Mouse (Mus musculus) lung, postnatal 4 days (tissue): ENCODE data around the gene Nxn.
A peak's percentile ranks its signal among the peaks of the same experiment; 100 is the strongest.

ENCODE experiments used
- DNase-seq, 2 experiments: peaks; one replicate each; pipeline ENCODE4 v3.0.0; 2021

Gene Nxn

DNA sequence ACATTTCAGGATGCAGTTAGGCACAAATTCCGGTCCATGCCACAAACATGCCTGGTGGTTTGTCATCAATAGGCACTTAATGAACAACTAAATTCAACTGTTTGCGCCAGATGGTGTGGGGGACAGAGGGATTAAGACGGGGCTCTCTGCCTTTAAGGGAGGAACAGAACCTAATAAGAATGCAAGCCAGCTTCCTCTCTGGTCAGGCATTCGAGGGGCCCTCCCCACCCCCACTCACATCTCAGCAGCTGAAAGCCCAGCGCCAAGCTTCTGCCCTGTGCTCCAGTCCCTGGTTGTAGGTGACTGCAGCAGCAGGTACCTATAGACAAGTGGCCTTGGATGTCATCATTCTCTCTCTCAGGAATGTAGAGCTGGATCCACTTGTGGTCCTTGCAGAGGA lies 104.9 kb downstream of the Nxn start:
- no peak for DNase-seq

DNA sequence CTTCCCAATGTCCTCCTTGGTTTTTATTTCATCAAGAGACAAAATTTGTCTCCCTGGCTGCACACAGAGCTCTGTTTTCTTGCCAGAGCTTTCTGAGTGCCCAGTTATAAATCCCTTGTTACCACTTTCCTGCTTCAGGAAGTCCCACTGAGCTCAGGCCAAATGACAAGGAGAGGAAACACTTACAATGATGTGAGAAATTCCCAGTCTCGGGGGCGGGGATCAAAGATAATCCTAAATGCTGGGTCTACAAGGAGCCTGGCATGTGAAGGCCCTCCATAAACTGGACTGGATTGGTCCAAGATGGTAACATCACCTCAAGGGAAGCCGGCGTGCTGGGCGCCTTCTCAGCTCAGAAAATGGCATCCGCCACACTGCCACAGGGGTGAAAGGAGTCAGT lies 106.1 kb downstream of the Nxn start:
- DNase-seq: peak; percentile 62 to 63

DNA sequence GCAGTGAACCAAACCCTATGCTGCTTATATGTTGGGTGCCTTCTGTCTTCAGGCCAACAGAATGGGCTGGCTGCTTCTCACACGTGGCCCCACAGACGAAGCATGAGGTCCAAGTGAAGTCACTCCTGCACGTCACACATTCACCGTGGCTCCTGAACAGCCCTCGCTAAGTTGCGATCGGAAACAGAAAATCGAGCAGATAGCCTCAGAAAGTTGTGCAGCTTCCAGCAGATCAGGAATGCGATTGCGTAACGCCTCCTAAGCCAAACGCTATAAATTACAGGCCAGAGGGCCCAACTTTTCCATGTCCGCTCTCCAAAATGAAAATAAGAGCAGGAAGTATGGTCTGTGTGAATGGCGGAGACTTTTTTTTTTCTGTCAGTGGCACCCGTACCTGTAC lies 106.5 kb downstream of the Nxn start:
- peak; percentile 68 for DNase-seq

DNA sequence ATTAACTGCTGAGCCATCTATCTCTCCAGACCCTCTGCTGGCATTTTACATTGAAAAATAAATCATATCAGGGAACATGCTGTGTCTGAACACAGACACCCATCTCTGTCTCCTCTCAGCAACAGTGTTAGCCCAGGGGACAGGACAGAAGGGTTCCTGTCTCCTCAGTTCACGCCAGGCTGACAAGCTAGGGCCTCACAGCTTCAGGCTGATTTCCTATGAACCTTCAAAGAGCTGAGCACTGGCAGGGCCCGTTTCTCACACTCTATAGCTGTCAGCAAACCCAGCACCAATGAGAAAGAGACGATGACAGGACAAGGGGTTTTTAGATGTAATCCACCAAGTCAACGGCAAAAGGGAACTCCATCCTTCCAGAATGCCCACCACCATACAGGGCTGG lies 107.0 kb downstream of the Nxn start:
- DNase-seq: no peak

DNA sequence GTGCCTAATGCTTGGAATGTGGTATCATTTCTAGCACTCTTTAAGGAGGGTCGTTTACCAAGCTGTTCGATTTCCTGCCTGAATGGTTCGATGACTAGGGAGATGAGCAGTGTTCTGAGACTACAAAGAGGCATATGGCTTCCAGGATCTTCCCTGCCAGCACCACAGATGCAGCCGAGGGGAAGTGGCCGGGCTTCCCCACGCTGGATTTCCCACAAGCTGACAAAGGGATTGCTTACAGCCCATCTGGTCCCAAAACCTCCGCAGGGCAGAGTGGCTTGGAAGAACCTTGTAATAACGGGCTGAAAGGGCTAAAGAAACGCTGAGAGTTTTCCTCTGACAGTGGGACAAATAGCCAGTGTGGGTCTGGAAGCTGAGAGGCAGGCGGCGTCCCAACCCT lies 108.6 kb downstream of the Nxn start:
- DNase-seq: no peak

DNA sequence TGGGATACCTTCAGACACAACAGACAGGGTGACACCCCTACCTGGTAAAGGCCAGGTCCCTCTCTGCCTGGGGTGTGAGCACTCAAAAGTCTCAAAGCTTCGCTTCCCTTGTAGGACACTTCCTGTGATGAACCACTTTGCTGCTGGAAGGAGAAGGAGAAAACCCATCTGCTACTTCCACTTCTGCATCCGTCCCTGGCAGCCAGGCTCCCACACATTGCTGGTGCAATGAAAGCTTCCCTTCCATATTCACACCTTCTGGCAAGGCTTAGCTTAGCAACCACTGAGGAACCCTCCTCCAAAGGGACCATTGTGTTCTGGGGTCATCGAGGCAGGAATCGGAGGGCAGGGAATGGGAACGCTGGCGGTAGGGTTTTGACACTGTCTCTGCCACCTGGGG lies 110.3 kb downstream of the Nxn start:
- DNase-seq: no peak

DNA sequence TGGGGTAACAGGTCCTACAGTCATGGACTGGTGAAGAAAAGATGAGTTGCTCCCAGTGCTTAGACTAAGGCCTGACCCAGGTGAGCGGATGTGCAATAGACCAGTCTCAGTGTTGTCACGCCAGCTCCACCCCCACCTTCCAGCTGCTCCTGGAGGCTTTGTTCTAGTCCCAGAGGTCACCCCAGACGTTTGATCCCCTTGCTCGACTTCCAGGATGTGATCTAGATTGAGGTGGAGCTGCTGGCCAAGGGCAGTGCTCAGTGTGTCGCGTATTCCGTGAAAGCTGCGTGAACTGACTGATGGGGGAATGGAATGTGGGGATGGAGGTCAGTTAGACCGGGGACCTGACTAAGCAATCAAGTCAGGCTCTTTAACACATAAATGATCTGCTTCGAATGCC lies 111.6 kb downstream of the Nxn start:
- DNase-seq: no peak

DNA sequence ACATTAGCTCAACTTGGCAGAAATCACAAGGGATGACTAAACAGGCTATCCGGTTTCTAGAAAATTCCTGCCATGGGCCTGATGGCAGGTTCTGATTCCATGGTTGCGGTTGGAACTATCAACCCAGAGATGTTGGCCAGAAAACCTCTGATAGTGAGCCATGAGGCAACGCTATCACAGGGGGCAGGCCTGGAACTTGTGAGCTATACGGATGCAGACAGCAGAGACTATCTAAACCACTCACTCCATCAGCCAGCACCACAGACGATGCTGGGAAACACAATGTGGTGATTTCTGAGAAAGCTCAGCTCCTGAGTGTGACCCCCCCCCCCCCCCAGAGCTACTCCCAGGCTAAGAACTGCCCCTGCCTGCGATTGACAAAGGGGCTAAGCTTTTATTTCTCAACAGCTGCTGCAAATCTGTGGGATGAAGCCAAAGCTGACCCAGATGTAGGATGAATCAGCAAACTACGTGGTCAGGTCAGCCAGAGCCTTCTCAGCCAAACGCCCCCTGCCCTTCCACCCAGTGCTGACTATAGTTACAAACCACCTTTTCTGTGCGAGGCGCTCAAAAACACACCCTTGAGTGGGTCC lies 112.3 kb downstream of the Nxn start:
- DNase-seq: no peak

DNA sequence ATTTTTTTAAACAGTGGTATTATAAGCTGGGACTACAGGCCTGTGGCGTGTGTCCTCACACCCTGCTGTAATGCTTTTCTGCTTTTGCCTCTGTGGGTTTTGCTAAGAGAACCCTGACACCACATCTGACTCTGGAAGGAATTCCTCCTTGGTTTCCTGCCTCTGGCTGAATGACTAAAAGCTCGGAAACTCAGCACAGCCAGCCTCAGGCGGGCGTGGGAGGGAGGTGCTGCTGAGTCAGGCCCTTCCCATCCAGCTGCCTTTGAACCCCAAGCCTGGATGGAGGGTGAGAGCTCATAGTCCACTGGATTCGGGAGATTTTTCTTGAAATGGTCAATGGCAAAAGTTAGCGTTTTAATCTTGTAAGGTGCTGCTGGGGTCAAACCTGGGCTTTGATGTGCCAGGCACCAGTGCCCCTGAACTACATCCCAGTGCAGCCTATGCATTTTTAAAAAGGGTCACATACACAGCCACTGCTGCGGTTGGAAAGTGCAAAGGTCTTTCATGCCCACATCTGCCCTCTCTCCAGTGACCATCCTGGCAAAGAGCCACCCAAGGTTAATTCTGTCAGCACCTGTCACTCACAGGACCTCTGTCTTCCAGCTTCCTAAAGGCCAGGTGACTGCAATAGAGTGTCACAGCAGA lies 113.4 kb downstream of the Nxn start:
- DNase-seq: peak in 1 of 2 experiments; percentile 26

DNA sequence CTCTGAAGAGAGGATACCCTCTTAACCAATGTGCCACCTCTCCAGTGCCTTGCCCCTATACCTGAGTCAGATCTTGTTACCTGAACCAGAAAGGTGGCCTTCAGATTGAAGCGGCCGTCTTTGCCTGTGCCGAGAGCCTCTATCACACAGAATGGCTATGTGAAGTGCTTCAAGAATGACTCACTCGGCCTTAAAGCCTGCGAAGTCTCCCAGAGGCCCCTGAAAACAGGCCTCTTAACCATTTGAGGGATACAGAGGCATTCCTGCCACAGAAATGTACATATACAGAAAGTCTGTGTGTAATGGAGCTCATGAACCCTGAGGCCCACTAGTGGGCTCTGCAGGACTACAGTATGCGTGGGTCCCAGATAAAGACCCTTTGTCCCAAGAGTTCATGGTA lies 115.1 kb downstream of the Nxn start:
- no peak for DNase-seq

DNA sequence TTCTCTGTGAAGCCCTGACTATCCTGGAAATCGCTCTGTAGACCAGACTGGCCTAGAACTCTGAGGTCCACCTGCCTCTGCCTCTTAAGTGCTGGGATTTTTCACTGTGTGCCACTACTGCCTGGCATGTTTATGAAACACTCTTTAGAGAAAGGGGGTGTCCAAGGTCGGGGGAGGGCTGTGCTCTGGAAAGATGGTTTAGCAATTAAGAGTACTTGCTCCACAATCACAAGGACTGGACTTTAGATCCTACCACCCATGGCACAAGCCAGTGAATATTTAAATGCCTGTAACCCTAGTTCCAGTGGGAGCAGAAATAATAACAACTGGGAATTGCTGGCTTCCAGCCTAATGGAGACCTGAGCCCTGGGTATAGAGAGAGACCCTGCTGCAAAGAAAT lies 119.0 kb downstream of the Nxn start:
- DNase-seq: no peak

DNA sequence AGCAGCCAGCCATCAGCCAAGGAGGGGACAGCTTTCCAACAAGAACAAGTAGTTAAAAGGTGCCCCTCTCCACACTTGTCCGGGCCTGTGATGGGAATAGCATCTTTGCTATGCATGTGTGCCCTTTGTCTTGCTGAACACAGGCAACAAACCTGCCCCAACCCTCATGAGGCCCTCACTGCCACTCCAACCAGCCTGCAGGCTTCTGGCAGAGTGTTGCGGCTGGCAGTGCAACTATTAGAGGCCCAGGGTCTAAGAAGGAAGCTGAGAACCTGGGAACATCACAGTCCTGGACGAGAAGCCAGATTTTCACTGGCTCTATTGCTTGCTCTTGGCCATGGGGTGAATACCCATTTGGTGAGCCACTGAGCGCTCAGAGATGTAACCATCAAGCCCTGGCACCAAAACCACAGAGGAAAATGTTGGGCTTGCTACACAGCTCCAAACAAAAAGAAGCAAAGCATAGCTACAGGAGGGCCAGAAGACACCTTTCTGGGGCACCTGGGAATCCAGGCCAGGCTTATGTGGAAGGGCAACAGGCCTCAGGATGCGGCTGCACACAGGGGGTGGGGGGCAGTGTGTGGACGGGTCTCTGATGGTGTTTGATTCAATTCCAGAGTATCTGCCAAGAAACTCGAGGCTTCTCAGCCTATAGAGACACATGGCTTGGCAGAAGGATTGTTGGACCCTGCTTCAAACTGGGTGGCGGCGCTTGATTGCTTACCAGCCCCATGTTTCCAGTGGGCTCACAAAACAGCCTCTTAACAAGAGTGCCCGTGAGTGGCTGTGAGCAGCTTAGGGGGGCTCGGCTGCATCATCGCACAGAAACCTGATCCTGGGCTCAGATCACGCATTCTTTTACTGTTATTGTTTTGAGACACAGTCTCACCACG lies 119.7 kb downstream of the Nxn start:
- DNase-seq: no peak

DNA sequence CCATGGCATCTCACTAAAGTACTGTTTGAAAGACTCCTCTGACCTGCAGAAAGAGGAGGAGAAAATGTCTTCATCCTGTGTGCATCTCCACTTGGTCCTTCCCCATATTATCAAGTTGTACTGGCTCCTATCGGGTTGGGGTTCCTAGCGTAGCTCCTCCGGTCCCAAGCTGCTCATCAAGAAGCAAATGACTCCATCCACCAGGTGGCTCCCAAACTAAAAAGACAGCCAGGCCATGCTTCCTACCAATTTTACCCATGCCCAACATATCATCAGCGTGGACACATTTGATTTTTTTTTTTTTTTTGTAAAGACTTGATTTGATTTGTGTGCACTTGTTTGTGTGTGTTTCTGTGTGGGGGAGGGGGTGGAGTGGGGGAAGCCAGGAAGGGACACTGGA lies 126.5 kb downstream of the Nxn start:
- no peak for DNase-seq

DNA sequence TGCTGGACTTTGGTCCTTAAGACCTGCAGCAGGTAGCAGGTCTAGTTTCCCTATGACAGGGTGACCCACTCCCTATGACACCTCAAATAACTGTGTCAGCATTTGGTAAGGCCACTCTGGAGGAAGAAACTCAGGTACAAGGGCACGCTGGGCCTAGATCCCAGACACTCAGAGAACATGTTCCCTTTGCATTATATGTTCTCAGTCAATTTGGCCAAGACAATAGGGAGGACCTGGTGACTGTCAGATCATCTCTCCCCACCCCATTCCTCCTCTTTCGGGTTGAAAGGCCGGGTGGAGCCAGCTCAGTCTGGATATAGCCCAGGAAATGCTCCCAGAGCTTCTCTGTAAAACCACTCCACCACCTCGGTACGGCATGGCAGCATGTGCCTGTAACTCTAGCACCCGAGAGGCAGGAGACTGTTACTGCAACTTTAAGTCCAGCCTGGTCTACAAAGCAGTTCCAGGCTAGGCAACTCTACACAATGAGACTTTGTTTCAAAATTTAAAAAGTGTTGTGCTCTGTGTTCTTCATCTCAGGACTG lies 130.3 kb downstream of the Nxn start:
- DNase-seq: no peak

DNA sequence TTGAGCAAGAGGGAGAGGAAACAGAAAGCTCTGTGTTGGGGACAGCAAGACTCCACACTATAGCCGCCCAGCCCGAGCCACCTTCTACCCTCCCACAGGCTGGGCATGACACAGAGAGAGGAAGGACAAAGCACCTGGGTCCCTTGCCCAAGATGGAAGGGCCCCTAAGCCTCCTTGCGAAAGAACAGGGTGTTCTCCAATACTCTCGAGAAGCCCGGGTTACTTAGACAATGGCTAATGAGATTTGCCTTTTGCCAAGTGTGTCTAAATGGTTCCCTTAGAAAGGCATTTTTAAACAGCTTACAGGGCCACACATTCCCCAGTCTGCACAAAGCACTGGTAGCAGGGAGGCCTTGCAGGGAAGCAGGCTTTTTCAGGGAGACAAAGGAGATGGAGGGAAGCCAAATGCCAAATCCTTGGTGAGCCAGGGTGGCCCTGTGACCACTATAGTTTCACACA lies 130.9 kb downstream of the Nxn start:
- DNase-seq: no peak

DNA sequence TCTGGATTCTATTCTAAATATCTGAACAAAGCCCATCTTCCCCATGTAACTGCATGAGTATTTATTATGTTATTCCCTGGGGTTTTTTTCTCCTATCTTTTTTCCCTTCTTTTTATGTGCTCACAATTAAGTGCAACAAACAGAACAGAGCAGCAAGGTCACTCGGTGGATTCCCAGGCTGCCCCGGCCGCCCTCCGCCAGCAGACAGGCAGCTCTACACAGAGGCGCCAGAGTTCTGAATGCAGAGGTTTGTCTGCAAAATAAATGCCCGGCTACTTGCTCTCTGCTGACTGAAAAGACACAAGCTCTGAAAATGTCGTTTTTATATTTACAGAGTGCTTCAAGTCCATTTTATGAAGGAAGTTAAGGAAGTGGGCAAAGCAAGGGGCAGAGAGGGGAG lies 131.4 kb downstream of the Nxn start:
- no peak for DNase-seq

DNA sequence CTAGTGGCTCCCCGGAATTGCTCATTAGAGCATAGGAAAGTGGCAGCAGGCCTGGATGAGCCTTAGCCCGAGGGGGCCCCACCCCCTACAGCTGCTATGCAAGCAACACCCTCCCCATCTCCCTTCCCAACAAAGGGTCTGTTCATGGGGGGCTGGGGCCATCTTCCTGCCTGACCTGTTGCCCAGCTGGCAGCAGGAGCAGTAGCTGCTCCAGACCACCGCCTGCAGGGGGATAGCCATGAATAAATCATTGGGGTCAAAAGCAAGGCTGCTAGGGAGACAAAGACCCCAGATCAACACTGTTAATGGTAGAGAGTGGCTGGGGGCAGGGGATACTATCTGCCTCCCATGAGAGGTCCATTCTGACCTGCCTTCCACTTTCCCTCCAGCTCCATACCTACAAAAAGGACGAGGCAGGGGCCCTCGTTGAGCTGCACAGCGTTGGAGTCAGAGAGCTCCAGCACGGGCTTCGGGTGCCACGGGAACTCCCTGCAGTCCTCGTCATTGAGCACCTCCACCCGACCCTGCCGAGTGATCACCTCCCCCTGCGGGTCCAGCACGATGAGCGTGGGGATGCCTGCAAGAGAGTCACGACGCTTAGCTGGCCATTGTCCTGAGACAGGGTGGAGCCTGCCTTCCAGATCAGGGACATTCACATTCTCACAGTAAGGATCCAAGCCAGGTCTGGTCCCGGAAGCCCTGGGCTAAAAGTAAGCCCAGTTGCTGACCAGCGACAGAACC lies 136.2 kb downstream of the Nxn start:
- DNase-seq: no peak

DNA sequence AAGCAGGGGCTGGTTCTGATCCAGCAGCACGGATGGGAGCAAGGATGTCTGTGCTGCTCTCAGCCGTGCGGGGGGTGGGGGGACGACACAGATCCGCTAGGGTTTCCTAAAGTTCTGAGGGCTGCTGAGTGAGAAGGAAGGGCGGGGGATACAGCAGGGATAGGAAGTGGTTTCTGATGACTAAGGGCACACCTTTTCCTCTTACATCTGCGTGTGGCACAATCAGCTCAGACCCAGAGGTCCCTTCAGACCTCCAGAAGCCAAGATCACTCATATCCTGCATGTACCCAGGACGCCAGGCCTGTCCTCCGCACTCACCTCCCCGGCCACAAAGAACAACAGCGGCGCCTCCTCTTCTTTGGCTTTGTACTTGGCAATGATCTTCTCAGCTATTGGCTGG lies 137.7 kb downstream of the Nxn start:
- DNase-seq: peak in 1 of 2 experiments; percentile 24

DNA sequence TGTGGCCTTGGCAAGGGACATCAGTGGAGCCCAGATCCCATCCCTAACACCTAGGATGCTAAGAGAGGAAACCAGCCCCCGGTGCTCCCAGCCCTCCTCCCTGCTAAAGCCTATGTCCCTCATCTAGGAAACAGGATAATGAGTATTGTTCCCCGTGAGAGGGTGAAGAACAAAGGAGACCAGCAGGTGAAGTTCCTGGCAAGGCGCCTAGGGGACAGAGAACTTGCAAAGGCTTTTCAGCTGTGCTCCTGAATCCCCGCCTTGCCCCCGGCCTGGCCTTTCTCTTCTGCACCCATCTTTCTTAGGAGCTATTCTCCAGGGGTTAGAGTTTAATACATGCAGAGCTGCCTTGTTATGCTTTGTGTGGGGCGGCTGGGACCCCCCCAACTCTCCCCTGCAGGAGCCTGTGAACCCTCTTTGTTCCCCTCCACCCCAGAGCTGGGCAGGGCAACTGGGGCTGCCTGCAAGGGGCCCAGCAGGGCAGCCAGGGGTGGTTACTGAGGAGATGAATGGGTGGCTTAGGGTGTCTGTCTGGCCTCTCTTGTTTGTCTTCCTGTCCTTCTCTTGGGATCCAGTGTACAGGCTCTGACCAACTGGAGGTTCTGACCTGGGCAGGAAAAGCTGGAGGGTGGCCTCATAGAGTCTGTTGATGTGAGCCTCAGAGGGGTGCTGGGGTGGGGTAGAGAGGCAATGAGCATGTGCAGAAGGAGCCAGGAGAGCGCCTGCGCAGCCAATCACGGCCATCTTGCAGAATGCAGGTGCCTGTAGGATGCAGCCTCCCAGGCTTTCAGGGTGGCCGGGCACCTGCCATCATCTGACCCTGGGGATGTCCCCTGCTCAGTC lies 138.5 kb downstream of the Nxn start:
- DNase-seq: no peak

DNA sequence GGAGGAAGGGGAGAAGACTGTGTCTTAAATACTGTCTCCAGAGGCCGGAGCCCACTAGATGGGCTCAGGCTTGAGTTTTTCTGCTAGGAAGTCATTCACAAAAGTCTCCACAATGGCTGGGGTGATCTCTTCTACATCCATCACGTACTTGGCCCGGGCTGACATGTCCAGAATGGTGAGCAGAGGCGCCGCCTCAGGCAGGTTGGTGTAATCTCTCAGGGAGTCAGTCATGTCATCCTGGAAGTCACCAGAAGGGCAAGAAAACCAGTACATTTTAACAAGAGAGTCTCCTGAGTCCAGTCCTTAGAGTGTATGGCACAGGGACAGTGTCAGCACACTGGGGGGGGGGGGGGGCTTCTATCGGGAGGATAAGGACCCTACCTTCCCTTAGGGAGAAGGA lies 140.4 kb downstream of the Nxn start:
- DNase-seq: no peak

DNA sequence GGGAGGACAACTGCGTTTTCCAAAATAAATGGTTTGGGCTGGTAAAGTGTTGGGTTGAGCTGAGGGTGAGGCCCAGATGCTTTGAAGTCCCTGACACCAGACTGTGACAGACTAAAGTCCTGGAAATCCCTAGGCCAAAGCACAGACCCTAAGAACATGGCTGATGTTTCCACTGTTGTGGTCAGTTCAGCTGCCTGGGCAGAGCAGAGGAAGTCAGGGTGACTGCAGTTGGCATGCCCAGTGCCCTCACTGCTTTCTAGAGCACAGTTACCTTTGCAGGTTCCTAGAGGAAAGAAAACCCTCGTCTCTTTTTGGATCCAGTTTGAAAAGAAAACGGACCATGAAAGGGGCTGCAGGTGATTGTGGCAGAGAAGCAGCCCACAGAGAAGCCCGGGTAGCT lies 141.6 kb downstream of the Nxn start:
- no peak for DNase-seq

DNA sequence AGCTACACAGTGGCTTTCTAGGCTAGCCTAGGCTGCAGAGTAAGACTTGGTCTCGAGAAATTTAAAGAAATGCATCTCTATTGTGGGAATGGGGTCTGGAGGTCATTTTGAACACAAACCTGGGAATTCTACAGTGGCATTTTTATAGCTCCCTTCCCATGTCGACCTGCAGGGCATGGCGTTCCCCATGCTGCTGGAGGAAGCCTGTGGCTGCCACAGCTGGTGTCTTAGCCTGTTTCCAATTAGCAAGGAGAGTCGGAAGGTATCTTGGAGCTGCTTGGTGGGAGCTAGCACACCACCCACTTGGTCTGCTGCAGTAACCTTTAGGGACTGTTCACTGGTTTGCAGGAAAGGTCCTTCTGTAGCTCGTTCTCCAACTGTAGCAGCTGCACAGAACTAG lies 142.8 kb downstream of the Nxn start:
- no peak for DNase-seq
